Mouse (Mus musculus) heart, postnatal 14 days (tissue): ENCODE measurements around the gene Gm49387. TPM values are rescaled to one million over a fixed set of nuclear protein-coding genes. Genes with fewer than 3 reads are reported as not detected.

Experiments
- DNase-seq, 2 experiments: peaks; one replicate each; pipeline ENCODE4 v3.0.0; 2021 to 2022
- intact Hi-C: fragments of 180-260 bp; cut with DNase I; formaldehyde crosslinking; loops from one replicate; pipeline ENCODE4 v1.15.1; 2025
- total RNA-seq, 2 experiments: library from RNA; stranded (reverse); gene quantifications; 2 replicates each; pipeline ENCODE4 v1.2.3; 2021

Gene Gm49387
- total RNA-seq, 2 experiments from 2014 or later: 0.85 to 1.2 TPM

- intact Hi-C loops: loop anchor here (5.0 kb wide), 2 partner anchors 34 to 369 kb away; no protein-coding TSS in a partner anchor
- no peak for DNase-seq
Measured at GRCm38 (mm10) chr14:31663376-31664099, 22.9 kb upstream of the Gm49387 start.

- intact Hi-C loops: loop anchor here (5.0 kb wide), 2 partner anchors 35 to 370 kb away; no protein-coding TSS in a partner anchor
- DNase-seq: peak; percentile 81 to 84
Measured at GRCm38 (mm10) chr14:31662555-31663211, 22.0 kb upstream of the Gm49387 start.

- intact Hi-C loops: loop anchor here (5.0 kb wide), 2 partner anchors 35 to 370 kb away; no protein-coding TSS in a partner anchor
- DNase-seq: peak; percentile 82 to 83
Measured at GRCm38 (mm10) chr14:31661671-31662554, 21.2 kb upstream of the Gm49387 start.

GRCm38 (mm10) chr14:31660312-31661093 lies 19.8 kb upstream of the Gm49387 start:
- DNase-seq: no peak
- intact Hi-C loops: loop anchor here (5.0 kb wide), 2 partner anchors 37 to 372 kb away; no protein-coding TSS in a partner anchor

GRCm38 (mm10) chr14:31659501-31660181 lies 19.0 kb upstream of the Gm49387 start:
- peak; percentile 53 to 62 for DNase-seq
- intact Hi-C loops: loop anchor here (5.0 kb wide), 3 partner anchors 38 to 373 kb away; no protein-coding TSS in a partner anchor

GRCm38 (mm10) chr14:31658126-31658680 lies 17.5 kb upstream of the Gm49387 start:
- intact Hi-C loops: loop anchor here (5.0 kb wide), 1 partner anchor 284 kb away; no protein-coding TSS in a partner anchor

GRCm38 (mm10) chr14:31656857-31657645 lies 16.4 kb upstream of the Gm49387 start:
- intact Hi-C loops: loop anchor here (1.0 to 5.0 kb wide), 3 partner anchors 133 to 420 kb away; no protein-coding TSS in a partner anchor

More at GRCm38 (mm10) chr14:31658126-31658680, 17.5 kb upstream of the Gm49387 start:
- DNase-seq: no peak

GRCm38 (mm10) chr14:31656386-31656785 lies 15.7 kb upstream of the Gm49387 start:
- no peak for DNase-seq
- intact Hi-C loops: loop anchor here (2.0 to 5.0 kb wide), 2 partner anchors 286 to 420 kb away; no protein-coding TSS in a partner anchor

More at GRCm38 (mm10) chr14:31656857-31657645, 16.4 kb upstream of the Gm49387 start:
- peak; percentile 74 to 82 for DNase-seq

- intact Hi-C loops: loop anchor here (5.0 kb wide), 1 partner anchor 287 kb away; no protein-coding TSS in a partner anchor
- DNase-seq: no peak
Measured at GRCm38 (mm10) chr14:31655406-31655805, 14.7 kb upstream of the Gm49387 start.

- intact Hi-C loops: loop anchor here (5.0 kb wide), 1 partner anchor 287 kb away; no protein-coding TSS in a partner anchor
- no peak for DNase-seq
Measured at GRCm38 (mm10) chr14:31654816-31655215, 14.1 kb upstream of the Gm49387 start.

- intact Hi-C loops: no loop called here
- DNase-seq: no peak
Measured at GRCm38 (mm10) chr14:31653101-31653875, 12.6 kb upstream of the Gm49387 start.

GRCm38 (mm10) chr14:31652624-31653023 lies 11.9 kb upstream of the Gm49387 start:
- no peak for DNase-seq
- intact Hi-C loops: no loop called here

- no peak for DNase-seq
- intact Hi-C loops: no loop called here
Measured at GRCm38 (mm10) chr14:31652106-31652505, 11.4 kb upstream of the Gm49387 start.

- intact Hi-C loops: no loop called here
Measured at GRCm38 (mm10) chr14:31651206-31651605, 10.5 kb upstream of the Gm49387 start.

GRCm38 (mm10) chr14:31650347-31650746 lies 9.7 kb upstream of the Gm49387 start:
- DNase-seq: no peak
- intact Hi-C loops: no loop called here

More at GRCm38 (mm10) chr14:31651206-31651605, 10.5 kb upstream of the Gm49387 start:
- DNase-seq: no peak

- DNase-seq: no peak
- intact Hi-C loops: no loop called here
Measured at GRCm38 (mm10) chr14:31647991-31648390, 7.3 kb upstream of the Gm49387 start.

- no peak for DNase-seq
- intact Hi-C loops: no loop called here
Measured at GRCm38 (mm10) chr14:31645920-31646319, 5.2 kb upstream of the Gm49387 start.
